Mouse (Mus musculus) testis, adult 2 months (tissue): ENCODE results near the gene Rps29.
"Not testable (repeated sequence)": the region's sequence is repeated elsewhere in the genome, so short reads cannot be mapped to it uniquely, and the experiment has no call there.

Experiments used
- CTCF ChIP-seq: fragments of 200-500 bp; IDR thresholded peaks from 2 replicates; pipeline ENCODE4 v1.5.1; 2012; ENCODE audit warnings: low read depth, mild to moderate bottlenecking, inconsistent platforms, low read length, moderate library complexity; ENCODE audit not compliant: control insufficient read depth, insufficient read depth, insufficient replicate concordance
- POLR2A ChIP-seq: fragments of 200-500 bp; IDR thresholded peaks from 2 replicates; pipeline ENCODE4 v1.6.1; 2012; ENCODE audit warnings: low read depth, mild to moderate bottlenecking, inconsistent platforms, low read length, moderate library complexity; ENCODE audit not compliant: control insufficient read depth

DNA sequence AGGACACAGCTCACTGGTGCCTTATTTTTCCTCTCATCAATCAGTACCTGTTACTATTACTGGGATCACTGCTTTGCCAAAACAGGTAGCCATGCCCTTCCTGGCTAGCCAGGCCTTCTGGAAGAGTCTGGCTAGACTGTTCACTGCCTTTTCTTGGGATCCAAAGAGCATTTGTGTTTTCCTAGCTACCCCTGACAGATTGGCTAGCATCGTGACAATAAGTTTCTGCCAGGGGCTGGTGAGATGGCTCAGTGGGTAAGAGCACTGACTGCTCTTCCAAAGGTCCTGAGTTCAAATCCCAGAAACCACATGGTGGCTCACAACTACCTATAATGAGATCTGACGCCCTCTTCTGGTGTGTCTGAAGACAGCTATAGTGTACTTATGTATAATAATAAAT lies 1.7 kb upstream of the Rps29 start:
- not testable (repeated sequence) for TF ChIP-seq CTCF, POLR2A
